Mouse (Mus musculus): ENCODE data around the gene Arl3. TPM values are rescaled to one million over a fixed set of nuclear protein-coding genes. Genes with fewer than 3 reads are reported as not detected.

The Arl3 gene
- polyA plus RNA-seq, 1 experiment: 180 TPM

DNA sequence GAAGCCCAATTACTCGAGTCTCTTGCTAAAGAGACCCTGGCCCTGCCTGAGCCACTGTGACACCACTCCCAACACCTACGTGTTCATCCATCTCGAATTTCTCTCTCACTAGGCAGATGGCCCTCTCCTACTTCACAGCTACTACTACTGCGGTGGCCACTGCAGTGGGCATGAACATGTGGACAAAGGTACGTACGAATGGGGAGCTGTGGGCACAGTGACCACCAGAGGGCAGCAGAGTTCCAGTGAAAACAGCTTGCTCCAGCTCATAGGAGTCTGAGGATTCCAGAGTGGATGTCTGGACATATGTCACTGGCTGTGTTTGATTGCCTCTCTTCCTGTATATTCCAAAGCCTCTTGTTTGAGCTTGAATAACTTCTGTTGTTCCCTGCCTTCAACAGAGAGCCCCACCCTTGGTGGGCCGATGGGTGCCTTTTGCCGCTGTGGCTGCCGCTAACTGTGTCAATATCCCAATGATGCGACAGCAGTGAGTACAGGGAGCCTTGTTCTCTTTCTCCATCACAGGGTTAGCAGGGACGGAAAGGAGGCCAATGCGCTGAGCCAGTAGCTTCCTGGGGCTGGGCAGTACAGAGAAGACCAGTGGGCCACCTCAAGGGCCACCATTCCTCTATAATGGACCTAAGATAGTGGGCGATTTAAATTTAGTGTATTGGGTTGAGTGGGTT lies 15.0 kb upstream of the Arl3 start:
- peak; percentile 95 for TF ChIP-seq CTCF (IDR thresholded peaks at IDR 0.05; ENCODE audit: borderline replicate concordance, extremely low read depth, insufficient read depth, insufficient read length)
- TF ChIP-seq POLR2A (IDR thresholded peaks at IDR 0.05; ENCODE audit: borderline replicate concordance, extremely low read depth, insufficient read depth, insufficient read length, poor library complexity, severe bottlenecking): no peak
- DNase-seq (ENCODE audit: low read depth): peak; percentile 91

DNA sequence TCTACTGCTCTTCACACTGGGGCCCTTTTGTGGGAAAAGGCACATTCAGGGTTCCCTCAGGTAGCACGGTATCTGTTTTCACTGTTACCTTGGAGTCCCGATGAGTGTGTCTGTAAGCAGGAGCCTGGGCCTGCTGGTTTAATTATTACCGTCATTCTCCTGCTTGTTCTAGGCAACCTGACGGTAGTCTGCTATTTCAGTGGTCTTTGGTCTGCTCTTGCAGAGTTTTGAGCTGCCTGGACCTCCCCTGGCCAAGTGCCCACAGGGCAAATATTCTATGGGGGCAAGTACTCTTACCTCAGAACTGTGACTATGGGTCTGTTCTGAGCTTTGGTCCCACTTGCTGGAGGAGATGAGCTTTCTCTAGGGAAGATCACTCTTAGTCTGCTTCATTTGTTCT lies 2.2 kb upstream of the Arl3 start:
- DNase-seq (ENCODE audit: low read depth): no peak
- TF ChIP-seq POLR2A (IDR thresholded peaks at IDR 0.05; ENCODE audit: borderline replicate concordance, extremely low read depth, insufficient read depth, insufficient read length, poor library complexity, severe bottlenecking): no peak
- no peak for TF ChIP-seq CTCF (IDR thresholded peaks at IDR 0.05; ENCODE audit: borderline replicate concordance, extremely low read depth, insufficient read depth, insufficient read length)

DNA sequence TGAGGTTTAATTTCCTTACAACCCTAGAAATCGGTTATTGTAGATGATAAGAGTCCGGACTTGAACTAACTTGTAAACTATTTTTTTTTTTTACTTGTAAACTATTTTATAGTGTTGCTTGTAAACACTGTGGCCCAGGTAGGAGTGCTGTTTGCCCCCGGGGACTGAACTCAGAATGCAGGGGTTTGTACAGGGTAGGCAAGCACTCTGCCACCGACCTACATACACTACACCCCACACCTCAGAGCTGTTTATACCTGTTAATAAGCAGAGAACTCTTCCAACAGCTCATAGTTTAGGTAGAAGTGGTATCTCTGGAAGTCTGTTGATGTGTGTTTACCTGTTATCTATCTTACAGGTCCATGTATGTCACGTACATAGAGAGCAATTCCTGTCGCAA lies 992 bp upstream of the Arl3 start:
- no peak for TF ChIP-seq POLR2A (IDR thresholded peaks at IDR 0.05; ENCODE audit: borderline replicate concordance, extremely low read depth, insufficient read depth, insufficient read length, poor library complexity, severe bottlenecking)
- TF ChIP-seq CTCF (IDR thresholded peaks at IDR 0.05; ENCODE audit: borderline replicate concordance, extremely low read depth, insufficient read depth, insufficient read length): no peak
- no peak for DNase-seq (ENCODE audit: low read depth)

DNA sequence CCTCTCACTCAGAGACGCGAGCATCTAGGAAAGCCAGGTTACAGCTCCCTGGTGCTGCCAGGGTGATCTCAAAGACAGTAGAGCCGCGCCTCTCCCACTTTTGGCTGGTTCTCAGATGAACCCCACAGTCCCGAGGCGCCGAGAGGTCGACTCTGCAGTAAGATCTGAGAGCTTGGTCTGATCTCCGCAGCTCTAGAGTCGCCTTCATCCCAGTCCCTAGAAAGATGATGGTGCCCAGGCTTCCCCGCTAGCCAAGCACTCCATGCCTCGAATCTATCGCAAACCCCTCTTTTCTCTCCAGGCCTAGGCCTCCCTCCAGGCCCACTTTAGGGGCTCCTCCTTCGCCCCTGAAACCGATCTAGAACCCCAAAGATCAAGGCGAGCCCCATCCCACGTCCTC lies 450 bp downstream of the Arl3 start:
- DNase-seq (ENCODE audit: low read depth): no peak
- TF ChIP-seq CTCF (IDR thresholded peaks at IDR 0.05; ENCODE audit: borderline replicate concordance, extremely low read depth, insufficient read depth, insufficient read length): no peak
- no peak for TF ChIP-seq POLR2A (IDR thresholded peaks at IDR 0.05; ENCODE audit: borderline replicate concordance, extremely low read depth, insufficient read depth, insufficient read length, poor library complexity, severe bottlenecking)

DNA sequence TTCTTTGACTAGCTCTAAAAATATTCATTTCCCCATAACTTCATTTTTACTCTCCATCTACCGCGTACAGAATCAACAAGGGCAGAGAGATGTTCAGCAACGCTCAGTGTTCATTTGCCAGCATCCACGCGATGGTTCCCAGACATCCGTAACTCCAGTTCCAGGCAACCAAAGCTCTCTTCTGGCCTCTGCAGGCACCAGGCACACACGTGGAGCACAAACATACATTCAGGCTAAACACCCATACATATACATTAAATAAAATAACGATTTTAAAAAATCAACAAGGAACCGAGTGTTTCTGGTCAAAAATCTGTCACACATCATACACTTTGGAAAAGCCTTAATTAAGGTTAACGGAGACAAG lies 1.1 kb downstream of the Arl3 start:
- TF ChIP-seq CTCF (IDR thresholded peaks at IDR 0.05; ENCODE audit: borderline replicate concordance, extremely low read depth, insufficient read depth, insufficient read length) (no peak), POLR2A (IDR thresholded peaks at IDR 0.05; ENCODE audit: borderline replicate concordance, extremely low read depth, insufficient read depth, insufficient read length, poor library complexity, severe bottlenecking) (no peak)
- peak; percentile 59 for DNase-seq (ENCODE audit: low read depth)

DNA sequence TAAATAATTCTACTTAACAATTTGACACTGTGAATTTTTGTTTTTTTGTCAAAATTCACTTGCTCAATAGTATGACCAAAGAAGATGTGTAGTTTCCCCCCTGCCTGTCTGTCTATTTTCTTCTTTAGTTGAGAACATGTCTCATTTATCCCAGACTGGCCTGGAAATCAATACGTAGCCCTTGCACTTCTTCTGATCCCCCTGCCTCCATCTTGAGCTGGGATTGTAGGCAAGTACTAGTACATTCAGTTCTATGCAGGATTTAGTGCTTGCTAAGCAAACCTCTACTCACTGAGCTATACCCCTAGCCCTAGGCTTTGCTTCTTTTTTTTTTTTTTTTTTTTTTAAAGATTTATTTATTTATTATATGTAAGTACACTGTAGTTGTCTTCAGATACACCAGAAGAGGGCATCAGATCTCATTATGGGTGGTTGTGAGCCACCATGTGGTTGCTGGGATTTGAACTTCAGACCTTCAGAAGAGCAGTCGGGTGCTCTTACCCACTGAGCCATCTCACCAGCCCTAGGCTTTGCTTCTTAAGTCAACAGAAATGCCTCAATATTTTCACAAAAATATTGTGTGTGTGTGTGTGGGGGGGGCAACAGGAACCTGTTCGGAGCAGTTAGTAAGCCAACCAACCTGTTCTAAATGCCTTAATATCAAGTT lies 1.7 kb downstream of the Arl3 start:
- DNase-seq (ENCODE audit: low read depth): peak; percentile 15

DNA sequence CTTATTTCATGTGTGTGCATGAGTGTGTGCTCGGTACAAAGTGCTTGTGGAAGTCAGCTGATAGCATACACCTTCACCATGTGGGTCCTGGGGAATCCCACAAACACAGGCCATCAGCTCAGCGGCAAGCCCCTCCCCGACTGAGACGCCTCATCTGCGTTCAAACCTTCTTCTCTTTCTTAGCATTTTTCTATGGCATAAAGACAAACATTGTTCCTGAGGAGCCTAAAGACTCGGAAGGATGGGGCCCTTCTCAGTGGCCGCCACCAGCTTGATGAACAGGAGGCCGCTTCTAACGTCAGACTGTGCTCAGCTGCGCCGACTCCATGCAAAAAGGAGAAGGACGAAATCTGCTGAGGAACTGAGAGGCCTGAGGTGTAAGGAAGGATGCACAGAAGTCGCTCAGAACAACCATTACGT lies 8.9 kb downstream of the Arl3 start:
- TF ChIP-seq POLR2A (IDR thresholded peaks at IDR 0.05; ENCODE audit: borderline replicate concordance, extremely low read depth, insufficient read depth, insufficient read length, poor library complexity, severe bottlenecking): no peak
- DNase-seq (ENCODE audit: low read depth): no peak

DNA sequence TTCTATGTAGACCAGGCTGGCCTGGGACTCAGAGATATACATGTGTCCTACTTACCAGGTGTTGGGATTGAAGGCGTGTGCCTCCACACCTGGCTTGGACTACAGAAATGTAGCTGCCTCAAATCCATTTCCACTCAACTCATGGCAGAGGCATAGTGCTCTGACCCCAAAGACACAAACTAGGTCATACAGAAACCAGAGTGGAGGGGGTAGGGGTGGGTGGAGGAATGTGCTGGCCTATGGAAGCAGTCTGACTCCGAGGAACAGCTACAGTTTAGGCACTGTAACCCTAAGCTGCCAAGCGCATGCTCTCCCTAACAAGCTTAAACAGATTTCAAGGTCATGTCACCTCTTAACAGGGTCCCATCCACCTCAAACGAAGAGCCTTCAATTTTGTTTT lies 9.4 kb downstream of the Arl3 start:
- DNase-seq (ENCODE audit: low read depth): no peak
- no peak for TF ChIP-seq CTCF (IDR thresholded peaks at IDR 0.05; ENCODE audit: borderline replicate concordance, extremely low read depth, insufficient read depth, insufficient read length)

DNA sequence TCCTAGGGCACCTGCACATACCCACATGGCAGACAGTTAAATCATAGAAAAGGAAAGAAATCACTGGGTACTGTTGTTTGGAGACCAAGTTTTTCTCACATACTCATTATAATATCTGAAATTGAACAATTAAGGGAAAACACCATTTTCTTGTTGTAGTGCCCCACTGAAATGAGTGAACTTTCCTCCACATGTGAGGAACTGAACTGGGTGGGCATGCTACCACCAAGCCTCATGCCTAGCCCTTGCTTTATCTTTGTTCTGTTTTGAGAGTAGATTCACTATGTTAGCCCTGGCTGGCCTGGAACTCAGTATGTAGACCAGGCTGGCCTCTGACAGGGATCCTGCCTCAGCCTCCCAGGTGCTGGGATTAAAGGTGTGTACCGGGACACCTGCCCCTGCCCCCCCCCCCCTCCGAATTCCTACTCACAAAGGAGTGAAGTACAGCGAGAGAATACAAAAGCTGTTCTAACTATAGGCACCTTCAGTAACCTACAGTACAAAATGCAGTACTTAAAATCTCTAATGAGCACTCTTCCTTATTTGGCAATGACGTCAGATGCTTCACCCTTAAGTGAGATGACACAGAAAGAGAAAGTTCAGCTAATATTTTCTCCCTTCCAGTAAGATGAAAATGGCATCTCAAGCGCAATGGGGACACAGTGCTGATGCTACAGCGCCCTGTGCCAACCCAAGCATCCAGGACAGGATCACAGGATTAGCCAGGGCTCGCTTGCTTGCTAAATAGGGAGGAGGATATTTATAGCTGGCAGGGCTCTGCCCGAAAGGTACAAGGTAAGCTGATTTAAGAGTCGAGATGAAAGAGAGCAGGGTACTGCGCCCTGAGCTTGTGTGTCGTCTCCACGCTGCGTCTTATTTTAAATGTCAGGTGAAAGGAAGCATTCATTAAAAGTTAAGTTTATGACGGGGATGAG lies 10.2 kb downstream of the Arl3 start:
- no peak for TF ChIP-seq POLR2A (IDR thresholded peaks at IDR 0.05; ENCODE audit: borderline replicate concordance, extremely low read depth, insufficient read depth, insufficient read length, poor library complexity, severe bottlenecking)
- no peak for TF ChIP-seq CTCF (IDR thresholded peaks at IDR 0.05; ENCODE audit: borderline replicate concordance, extremely low read depth, insufficient read depth, insufficient read length)
- no peak for DNase-seq (ENCODE audit: low read depth)

DNA sequence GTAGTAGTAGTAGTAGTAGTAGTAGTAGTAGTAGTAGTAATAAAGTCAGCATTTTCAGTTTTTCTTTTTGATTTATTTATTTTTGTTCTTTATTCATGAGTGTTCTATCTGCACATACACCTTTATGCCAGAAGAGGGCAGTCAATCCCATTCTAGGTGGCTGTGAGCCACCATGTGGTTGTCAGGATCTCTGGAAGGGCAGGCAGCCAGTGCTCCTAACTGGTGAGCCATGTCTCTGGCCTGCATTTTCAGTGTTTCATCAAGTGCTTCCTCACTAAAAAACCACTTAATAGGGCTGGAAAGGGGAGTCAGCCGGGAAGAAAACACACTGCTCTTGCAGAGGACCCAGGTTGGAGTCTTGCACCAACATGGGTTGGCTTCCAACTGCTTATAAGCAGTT lies 10.9 kb downstream of the Arl3 start:
- peak; percentile 78 for DNase-seq (ENCODE audit: low read depth)
- TF ChIP-seq CTCF (IDR thresholded peaks at IDR 0.05; ENCODE audit: borderline replicate concordance, extremely low read depth, insufficient read depth, insufficient read length) (peak; percentile 69; the same call in 1 of the 2 replicates), POLR2A (IDR thresholded peaks at IDR 0.05; ENCODE audit: borderline replicate concordance, extremely low read depth, insufficient read depth, insufficient read length, poor library complexity, severe bottlenecking) (no peak)

DNA sequence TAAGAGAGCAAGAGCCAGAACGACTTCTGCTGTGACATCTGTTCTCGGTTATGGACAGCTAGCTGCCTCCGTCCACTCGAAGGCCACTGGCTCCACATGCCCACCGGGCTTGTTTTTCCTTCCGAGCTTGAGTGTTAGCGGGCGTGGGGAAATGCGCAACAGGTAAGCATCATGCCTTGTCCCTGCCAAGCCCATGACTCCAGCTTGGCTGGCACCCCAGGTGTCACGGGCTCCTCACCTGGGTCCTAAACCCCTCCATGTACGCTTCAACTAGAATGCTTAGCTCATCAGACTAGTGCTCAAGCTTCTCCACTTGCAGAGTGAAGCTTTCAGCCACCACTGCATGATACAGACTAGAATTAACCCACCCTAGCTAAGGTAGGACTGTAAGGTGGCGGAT lies 14.4 kb downstream of the Arl3 start:
- DNase-seq (ENCODE audit: low read depth): peak; percentile 39
- TF ChIP-seq CTCF (IDR thresholded peaks at IDR 0.05; ENCODE audit: borderline replicate concordance, extremely low read depth, insufficient read depth, insufficient read length) (no peak), POLR2A (IDR thresholded peaks at IDR 0.05; ENCODE audit: borderline replicate concordance, extremely low read depth, insufficient read depth, insufficient read length, poor library complexity, severe bottlenecking) (no peak)

DNA sequence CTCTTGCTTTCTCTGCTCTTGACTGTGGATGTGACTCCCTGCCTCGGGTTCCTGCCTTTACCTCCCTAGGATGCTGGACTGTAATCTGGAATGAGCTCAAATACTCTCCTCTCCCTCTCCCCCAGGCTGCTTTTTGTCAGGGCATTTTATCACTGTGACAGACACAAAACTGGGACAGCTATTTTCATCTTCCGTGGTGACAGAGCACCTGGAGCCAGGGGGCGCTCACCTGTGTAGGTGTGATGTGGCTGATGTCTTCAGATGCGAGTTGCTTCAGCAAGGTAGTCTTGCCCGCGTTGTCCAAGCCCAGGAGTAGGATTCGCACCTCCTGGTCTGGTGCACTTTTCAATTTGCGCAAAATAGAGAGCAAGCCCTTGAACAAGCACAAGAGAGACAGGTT lies 15.0 kb downstream of the Arl3 start:
- no peak for TF ChIP-seq CTCF (IDR thresholded peaks at IDR 0.05; ENCODE audit: borderline replicate concordance, extremely low read depth, insufficient read depth, insufficient read length)
- no peak for TF ChIP-seq POLR2A (IDR thresholded peaks at IDR 0.05; ENCODE audit: borderline replicate concordance, extremely low read depth, insufficient read depth, insufficient read length, poor library complexity, severe bottlenecking)
- no peak for DNase-seq (ENCODE audit: low read depth)
